Mouse (Mus musculus) hindlimb bud, embryonic 11.5 days (tissue): ENCODE results near the gene Edrf1.
"Not testable (repeated sequence)": the region's sequence is repeated elsewhere in the genome, so short reads cannot be mapped to it uniquely, and the experiment has no call there.

ENCODE experiments used
- DNase-seq: peaks from one replicate; pipeline ENCODE4 v3.0.0-alpha.2; 2012; ENCODE audit warnings: low read depth, low spot score; ENCODE audit errors: extremely low spot score

The Edrf1 gene

GRCm38 (mm10) chr7:133638821-133639220, 1.5 kb downstream of the Edrf1 start:
- DNase-seq, result no peak

- DNase-seq, result no peak
Measured at GRCm38 (mm10) chr7:133645716-133646115, 8.4 kb downstream of the Edrf1 start.

GRCm38 (mm10) chr7:133662467-133662866, 25.1 kb downstream of the Edrf1 start:
- no peak for DNase-seq

GRCm38 (mm10) chr7:133669071-133669470, 31.7 kb downstream of the Edrf1 start:
- DNase-seq, result no peak

GRCm38 (mm10) chr7:133669946-133670345, 32.6 kb downstream of the Edrf1 start:
- no peak for DNase-seq

- DNase-seq, result no peak
Measured at GRCm38 (mm10) chr7:133670846-133671245, 33.5 kb downstream of the Edrf1 start.

- no peak for DNase-seq
Measured at GRCm38 (mm10) chr7:133676002-133676401, 38.7 kb downstream of the Edrf1 start.

GRCm38 (mm10) chr7:133678716-133679115, 41.4 kb downstream of the Edrf1 start:
- no peak for DNase-seq

GRCm38 (mm10) chr7:133679439-133679838, 42.1 kb downstream of the Edrf1 start:
- DNase-seq, result no peak

- no peak for DNase-seq
Measured at GRCm38 (mm10) chr7:133679961-133680360, 42.6 kb downstream of the Edrf1 start, which contains the start of gene Mmp21. Gene Mmp21, minus strand, starts transcription at chr7:133680061.

GRCm38 (mm10) chr7:133683626-133684025, 46.3 kb downstream of the Edrf1 start:
- DNase-seq, result no peak

GRCm38 (mm10) chr7:133684110-133684509, 46.8 kb downstream of the Edrf1 start:
- DNase-seq, result no peak

GRCm38 (mm10) chr7:133684701-133685100, 47.4 kb downstream of the Edrf1 start:
- no peak for DNase-seq

GRCm38 (mm10) chr7:133685644-133686043, 48.3 kb downstream of the Edrf1 start:
- DNase-seq, result not testable (repeated sequence)

- no peak for DNase-seq
Measured at GRCm38 (mm10) chr7:133698021-133698709, 60.8 kb downstream of the Edrf1 start.

GRCm38 (mm10) chr7:133699885-133700284, 62.5 kb downstream of the Edrf1 start:
- no peak for DNase-seq

GRCm38 (mm10) chr7:133701366-133701765, 64.0 kb downstream of the Edrf1 start:
- no peak for DNase-seq

GRCm38 (mm10) chr7:133702333-133702732, 65.0 kb downstream of the Edrf1 start:
- no peak for DNase-seq

GRCm38 (mm10) chr7:133703906-133704305, 66.6 kb downstream of the Edrf1 start:
- DNase-seq, result no peak

- no peak for DNase-seq
Measured at GRCm38 (mm10) chr7:133707301-133707700, 70.0 kb downstream of the Edrf1 start.

GRCm38 (mm10) chr7:133715387-133715786, 78.0 kb downstream of the Edrf1 start:
- no peak for DNase-seq

GRCm38 (mm10) chr7:133718580-133718979, 81.2 kb downstream of the Edrf1 start:
- no peak for DNase-seq

GRCm38 (mm10) chr7:133720616-133721015, 83.3 kb downstream of the Edrf1 start:
- no peak for DNase-seq
